Mouse (Mus musculus) T-helper 2 cell (primary cell): Measurements from ENCODE around the gene Spsb4.

Experiments used
- in situ Hi-C: fragments of 300-600 bp; cut with MboI, MseI; formaldehyde crosslinking; loops from one replicate; pipeline ENCODE4 v1.15.1; 2025; ENCODE audit warnings: high pct_unique_total_duplicates

Gene Spsb4

GRCm38 (mm10) chr9:96980037-96980997 is 38.3 kb downstream of the Spsb4 start:
- in situ Hi-C loops: no loop called here

- in situ Hi-C loops: no loop called here
Measured at GRCm38 (mm10) chr9:96979417-96980030, 39.1 kb downstream of the Spsb4 start.

GRCm38 (mm10) chr9:96978147-96978782 is 40.4 kb downstream of the Spsb4 start:
- in situ Hi-C loops: no loop called here

- in situ Hi-C loops: no loop called here
Measured at GRCm38 (mm10) chr9:96977287-96978145, 41.1 kb downstream of the Spsb4 start.

GRCm38 (mm10) chr9:96973091-96973490 is 45.6 kb downstream of the Spsb4 start:
- in situ Hi-C loops: loop anchor here (5.0 kb wide), 1 partner anchor 74 kb away; no protein-coding TSS in a partner anchor

GRCm38 (mm10) chr9:96971625-96972404 is 46.8 kb downstream of the Spsb4 start:
- in situ Hi-C loops: loop anchor here (5.0 kb wide), 1 partner anchor 75 kb away; no protein-coding TSS in a partner anchor

GRCm38 (mm10) chr9:96967516-96967915 is 51.1 kb downstream of the Spsb4 start:
- in situ Hi-C loops: no loop called here

- in situ Hi-C loops: no loop called here
Measured at GRCm38 (mm10) chr9:96966465-96966864, 52.2 kb downstream of the Spsb4 start.

- in situ Hi-C loops: no loop called here
Measured at GRCm38 (mm10) chr9:96963443-96964215, 55.0 kb downstream of the Spsb4 start.

GRCm38 (mm10) chr9:96962714-96963113 is 55.9 kb downstream of the Spsb4 start:
- in situ Hi-C loops: no loop called here

- in situ Hi-C loops: no loop called here
Measured at GRCm38 (mm10) chr9:96961986-96962701, 56.5 kb downstream of the Spsb4 start.

- in situ Hi-C loops: no loop called here
Measured at GRCm38 (mm10) chr9:96961006-96961405, 57.6 kb downstream of the Spsb4 start.

GRCm38 (mm10) chr9:96960241-96960640 is 58.4 kb downstream of the Spsb4 start:
- in situ Hi-C loops: no loop called here

GRCm38 (mm10) chr9:96959469-96959868 is 59.2 kb downstream of the Spsb4 start:
- in situ Hi-C loops: no loop called here

- in situ Hi-C loops: no loop called here
Measured at GRCm38 (mm10) chr9:96958009-96958615, 60.5 kb downstream of the Spsb4 start.

GRCm38 (mm10) chr9:96957298-96957865 is 61.3 kb downstream of the Spsb4 start:
- in situ Hi-C loops: no loop called here

GRCm38 (mm10) chr9:96956646-96957297 is 61.9 kb downstream of the Spsb4 start:
- in situ Hi-C loops: no loop called here
